In the genomic region with DNA sequence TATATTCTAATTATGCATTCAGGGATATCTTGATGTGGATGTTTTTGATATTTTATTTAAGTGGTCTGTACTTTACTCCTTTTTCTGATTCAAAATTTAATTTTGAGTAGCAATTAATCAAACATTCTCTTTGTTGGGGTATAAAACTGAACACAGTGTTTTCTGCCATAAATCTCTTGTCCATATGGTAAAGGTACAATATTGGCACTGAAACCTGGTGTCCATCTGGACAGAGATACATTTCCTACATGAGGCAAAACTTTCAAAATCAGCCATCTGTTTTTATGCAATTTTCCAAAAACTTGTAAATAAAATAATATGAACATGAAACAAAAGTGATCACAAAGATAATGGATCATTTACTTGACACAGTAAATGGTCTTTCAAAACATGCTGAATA, we compare ENCODE assay signal across 21 mouse cellular contexts.
A peak's percentile ranks its signal among the peaks of the same experiment; 100 is the strongest.
DNase-seq lines count a peak whose midpoint lies in the region; ATAC-seq and TF ChIP-seq lines count a peak whose summit lies in the region.
"Had no signal": no experiment of that assay in that cellular context is flagged by ENCODE, and none has a peak within 500 bp of the region (broad histone marks: within the 10 kb centered on the region; RNA-seq: fewer than 3 reads in every experiment).

No protein-coding gene starts in this region.

- no peak for TF ChIP-seq CTCF in kidney, adult 2 months (conservative IDR thresholded peaks at IDR 0.05; ENCODE audit: insufficient read depth, insufficient read length, low read depth, low read length)

- DNase-seq in cerebellum, postnatal 4 days (ENCODE audit: low spot score in 2 of 2) = no peak
- peak; percentile 95 for DNase-seq in brain, adult 2 months (ENCODE audit: low read depth, low spot score)
- peak; percentile 67 to 78 for DNase-seq in cerebellum, adult 18-20 months
- peak; percentile 69 to 76 for DNase-seq in cerebellum, postnatal 10 days
- DNase-seq in kidney, adult 2 months = no peak
- DNase-seq in spleen, adult 12 weeks (ENCODE audit: low spot score) = no peak
- DNase-seq: adrenal gland, adult 8-10 months; adrenal gland, postnatal 36 days; B cell, adult 2 months; gastrocnemius, postnatal 36 days; heart, adult 18-20 months; heart, postnatal 10 days; heart, postnatal 4 days had no signal

- no peak for TF ChIP-seq POLR2A in kidney, adult 2 months (IDR thresholded peaks at IDR 0.05; ENCODE audit: low read depth, low read length)

- no peak overlapping the region for H3K4me3 ChIP-seq in kidney, adult 2 months (ENCODE audit: insufficient read depth, low read depth, low read length)
- H3K4me3 ChIP-seq: embryonic facial prominence, embryonic 10.5 days; forebrain, embryonic 15.5 days; heart, embryonic 10.5 days; hindbrain, embryonic 12.5 days had no signal

- H3K27me3 ChIP-seq in kidney, adult 2 months (replicated peaks; ENCODE audit: control insufficient read depth, insufficient read depth, low read length) = no peaks in the 10 kb centered on the region
- H3K27me3 ChIP-seq: forebrain, embryonic 15.5 days; hindbrain, embryonic 12.5 days had no signal

- no peak overlapping the region for H3K27ac ChIP-seq in kidney, adult 2 months (ENCODE audit: insufficient read depth, low read depth, low read length)
- H3K27ac ChIP-seq: embryonic facial prominence, embryonic 10.5 days; forebrain, embryonic 15.5 days; heart, embryonic 10.5 days; hindbrain, embryonic 12.5 days; hindbrain, postnatal 0 days had no signal

- H3K4me1 ChIP-seq in kidney, adult 2 months (ENCODE audit: control insufficient read depth, insufficient read depth, low read length) = no peaks in the 10 kb centered on the region
- H3K4me1 ChIP-seq: embryonic facial prominence, embryonic 10.5 days; forebrain, embryonic 15.5 days; heart, embryonic 10.5 days; hindbrain, embryonic 12.5 days had no signal

- ATAC-seq in cerebellum, adult (ENCODE audit: insufficient number of reproducible peaks, low FRiP score, low TSS enrichment) = peak; percentile 58; the same call in 1 of the 2 replicates
- ATAC-seq: CD4-positive, CD25-positive, alpha-beta regulatory T cell, adult 4 months; forebrain, embryonic 15.5 days; hindbrain, postnatal 0 days had no signal

- H3K36me3 ChIP-seq in kidney, adult 2 months (ENCODE audit: control insufficient read depth, insufficient read depth, low read length) = no peaks in the 10 kb centered on the region
- H3K36me3 ChIP-seq: embryonic facial prominence, embryonic 10.5 days; forebrain, embryonic 15.5 days; G1E; heart, embryonic 10.5 days; hindbrain, embryonic 12.5 days had no signal

Comparison
In these comparisons a context has a peak if more than half of its experiments do, and no peak if none do; other contexts are left out.
1. DNase-seq: peak in brain, adult 2 months (single experiment), cerebellum, adult 18-20 months (2 of 2) and cerebellum, postnatal 10 days (2 of 2); none in cerebellum, postnatal 4 days (0 of 2), kidney, adult 2 months (single experiment) and spleen, adult 12 weeks (single experiment).